Mouse (Mus musculus): ENCODE measurements around the gene Kndc1. TPM values are rescaled to one million over a fixed set of nuclear protein-coding genes. Genes with fewer than 3 reads are reported as not detected.

Gene Kndc1
- polyA plus RNA-seq, 1 experiment from 2014 or later: 22.4 TPM

DNA sequence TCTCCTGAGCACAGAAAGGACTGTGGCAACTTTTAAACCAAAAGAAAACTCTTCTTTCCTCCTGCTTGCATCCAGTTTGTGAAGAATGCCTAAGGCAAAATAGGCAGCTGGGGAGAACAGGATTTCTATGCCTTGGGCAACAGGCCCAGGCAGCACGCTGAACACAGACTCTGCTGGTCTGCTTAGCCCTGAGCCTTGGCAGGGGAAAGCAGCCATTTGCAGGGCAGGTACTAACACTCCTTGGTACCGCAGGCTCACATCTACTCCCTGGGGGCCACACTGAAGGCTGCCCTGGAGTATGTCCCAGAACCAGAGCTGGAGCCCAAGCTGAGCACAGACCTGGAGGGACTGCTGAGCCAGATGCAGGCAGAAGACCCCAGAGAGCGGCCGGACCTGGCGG is 13.7 kb downstream of the Kndc1 start:
- Histone ChIP-seq H3K36me3 (replicated peaks) (no peaks in the 10 kb centered on the region), H3K4me3 (no peak overlapping the region), H3K27me3 (replicated peaks) (peaks cover 14% of the 10 kb centered on the region; the same call in 1 of the 2 replicates), H3K9me3 (no peaks in the 10 kb centered on the region), H3K4me1 (peaks cover 40% of the 10 kb centered on the region), H3K9ac (no peak overlapping the region), H3K27ac (peak overlapping the region; percentile 58), H3K4me2 (no peak overlapping the region)
- peak; percentile 49; the same call in 1 of the 2 replicates for ATAC-seq (replicated peaks)
- 57% methylated on average over 5 of the region's 5 CpGs for WGBS

DNA sequence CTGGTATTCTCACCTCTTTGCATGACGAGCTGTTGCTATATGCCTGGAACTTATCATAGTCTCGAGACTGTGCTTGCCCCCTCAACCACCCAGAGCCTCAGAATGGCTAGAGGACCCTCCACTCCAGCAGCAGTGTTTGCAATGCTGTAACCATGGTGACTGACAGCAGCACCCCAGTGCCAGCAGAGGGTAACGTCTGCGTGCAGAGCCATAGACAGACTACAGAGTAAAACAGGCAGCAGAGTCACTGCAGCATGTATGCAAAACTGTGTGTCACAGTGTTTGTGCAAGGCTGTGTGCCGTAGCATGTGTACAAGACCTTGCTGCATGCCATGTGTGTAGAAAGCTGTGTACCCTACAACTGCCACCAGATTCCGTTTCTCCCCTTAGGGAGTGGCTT is 15.0 kb downstream of the Kndc1 start:
- no peaks in the 10 kb centered on the region for H3K9me3 ChIP-seq
- H3K4me2 ChIP-seq: no peak overlapping the region
- WGBS: 29% methylated on average over 6 of the region's 6 CpGs
- H3K9ac ChIP-seq: no peak overlapping the region
- H3K4me1 ChIP-seq: peaks cover 41% of the 10 kb centered on the region
- H3K36me3 ChIP-seq (replicated peaks): no peaks in the 10 kb centered on the region
- H3K4me3 ChIP-seq: no peak overlapping the region
- H3K27me3 ChIP-seq (replicated peaks): peaks cover 21% of the 10 kb centered on the region
- ATAC-seq (replicated peaks): peak; percentile 63
- peak overlapping the region; percentile 58; the same call in 1 of the 2 replicates for H3K27ac ChIP-seq

DNA sequence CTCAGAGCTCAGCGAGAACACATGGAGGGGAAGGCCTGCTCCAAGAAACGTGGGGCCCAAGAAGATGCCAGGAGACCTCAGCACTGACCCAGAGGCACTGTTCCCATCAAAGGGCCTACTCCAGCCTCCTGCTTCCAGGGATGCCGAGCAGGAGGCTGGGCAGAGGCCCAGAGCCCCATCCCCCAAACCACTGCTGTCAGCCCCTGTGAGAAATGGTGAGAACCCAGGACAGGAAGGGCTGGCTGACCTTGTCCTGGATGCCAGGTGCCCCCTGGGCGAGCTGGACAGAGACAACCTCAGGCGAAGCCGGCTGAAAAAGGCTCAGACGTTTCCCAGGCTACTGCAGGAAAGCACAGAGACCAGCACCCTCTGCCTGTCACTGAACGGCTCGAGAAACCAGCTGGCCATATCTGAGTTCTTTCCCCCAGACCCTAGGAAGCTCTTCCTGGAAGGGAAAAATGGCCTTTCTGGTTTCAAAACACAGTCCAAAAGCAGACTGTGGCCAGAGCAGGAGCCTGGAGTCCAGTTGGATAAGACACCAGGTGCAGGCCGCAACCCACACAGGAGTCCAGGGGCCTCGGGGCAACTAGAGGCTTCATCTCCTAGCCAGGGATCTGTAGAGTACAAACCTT is 15.8 kb downstream of the Kndc1 start:
- Histone ChIP-seq H3K36me3 (replicated peaks) (no peaks in the 10 kb centered on the region), H3K27ac (no peak overlapping the region), H3K4me3 (no peak overlapping the region), H3K4me2 (no peak overlapping the region), H3K9ac (no peak overlapping the region), H3K9me3 (no peaks in the 10 kb centered on the region), H3K27me3 (replicated peaks) (peaks cover 24% of the 10 kb centered on the region), H3K4me1 (peaks cover 37% of the 10 kb centered on the region)
- ATAC-seq (replicated peaks): no peak
- WGBS: 60% methylated on average over 11 of the region's 11 CpGs

DNA sequence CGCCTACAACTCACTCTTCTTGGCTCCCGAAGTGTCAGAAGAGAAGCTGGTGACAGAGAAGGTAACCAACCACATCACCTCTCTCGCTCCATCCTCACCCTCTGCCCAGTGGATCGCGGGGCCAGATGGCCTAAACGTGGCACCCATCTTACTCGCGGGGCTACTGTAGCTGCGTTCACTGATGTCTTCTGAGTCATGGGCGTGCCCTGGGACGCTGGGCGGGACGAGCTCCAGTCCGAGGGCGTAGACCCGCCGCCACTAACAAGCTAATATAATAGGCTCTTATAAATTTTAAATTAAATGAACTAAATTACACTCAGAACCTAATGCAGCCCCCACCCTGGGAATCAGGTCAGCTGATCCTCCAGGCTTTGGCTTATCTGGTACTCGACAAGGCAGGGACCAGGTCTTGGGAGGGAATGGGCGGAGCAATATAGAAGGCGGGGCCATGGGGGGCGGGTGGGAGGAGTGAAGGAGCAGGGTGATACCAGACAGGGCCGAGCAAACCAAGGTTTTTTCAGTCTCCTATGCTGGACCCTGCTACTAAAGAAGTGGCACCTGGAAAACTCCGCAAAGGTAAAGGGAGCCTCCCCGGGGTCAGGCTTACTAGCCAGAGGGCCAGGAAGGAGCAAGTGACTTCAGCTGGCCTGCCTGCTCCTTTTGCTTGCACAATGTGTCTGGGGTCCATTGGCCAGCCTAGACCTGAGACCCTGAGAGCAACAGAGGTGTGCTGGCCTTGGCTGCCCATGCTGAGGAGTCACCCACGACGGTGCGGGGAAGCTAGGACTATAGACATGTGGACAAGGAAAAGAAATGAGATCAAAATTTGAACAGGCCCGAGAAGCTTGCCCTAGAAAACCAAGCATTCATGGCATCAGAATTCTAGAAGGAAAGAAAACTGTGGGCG is 19.9 kb downstream of the Kndc1 start:
- H3K27me3 ChIP-seq (replicated peaks): peaks cover 24% of the 10 kb centered on the region
- H3K4me1 ChIP-seq: peaks cover 21% of the 10 kb centered on the region
- peak; percentile 38; the same call in 1 of the 2 replicates for ATAC-seq (replicated peaks)
- H3K27ac ChIP-seq: no peak overlapping the region
- no peaks in the 10 kb centered on the region for H3K9me3 ChIP-seq
- H3K36me3 ChIP-seq (replicated peaks): no peaks in the 10 kb centered on the region
- peak overlapping the region; percentile 40 for H3K4me2 ChIP-seq
- peak overlapping the region; percentile 17 for H3K4me3 ChIP-seq
- no peak overlapping the region for H3K9ac ChIP-seq
- WGBS: 13% methylated on average over 29 of the region's 29 CpGs

DNA sequence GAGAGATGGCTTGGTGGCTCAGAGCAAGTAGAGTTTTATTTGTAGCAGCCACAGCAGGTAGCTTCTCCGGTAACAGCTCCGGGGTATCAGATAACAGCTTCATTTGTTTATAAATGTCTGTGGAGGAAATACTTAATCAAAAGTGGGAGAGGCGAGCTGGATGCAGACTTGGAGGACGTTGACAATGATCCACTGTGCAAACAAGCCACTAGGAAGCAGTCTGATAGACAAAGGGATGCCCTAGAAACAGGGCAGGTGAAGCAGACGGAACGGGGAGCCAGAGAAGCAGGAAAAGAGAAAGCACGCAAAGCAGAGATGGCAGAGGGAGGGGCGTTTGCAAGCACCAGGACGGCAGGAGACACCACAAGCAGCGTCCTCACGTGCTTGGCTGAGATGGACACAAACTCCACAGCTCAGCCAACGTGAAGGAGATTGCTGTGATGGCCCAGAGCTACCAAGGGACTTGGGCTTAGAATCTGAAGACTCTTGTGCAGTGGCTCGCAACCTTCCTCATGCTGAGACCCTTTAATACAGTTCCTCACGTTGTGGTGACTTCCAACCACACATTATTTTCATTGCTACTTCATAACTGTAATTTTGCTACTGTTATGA is 21.3 kb downstream of the Kndc1 start:
- no peak for ATAC-seq (replicated peaks)

DNA sequence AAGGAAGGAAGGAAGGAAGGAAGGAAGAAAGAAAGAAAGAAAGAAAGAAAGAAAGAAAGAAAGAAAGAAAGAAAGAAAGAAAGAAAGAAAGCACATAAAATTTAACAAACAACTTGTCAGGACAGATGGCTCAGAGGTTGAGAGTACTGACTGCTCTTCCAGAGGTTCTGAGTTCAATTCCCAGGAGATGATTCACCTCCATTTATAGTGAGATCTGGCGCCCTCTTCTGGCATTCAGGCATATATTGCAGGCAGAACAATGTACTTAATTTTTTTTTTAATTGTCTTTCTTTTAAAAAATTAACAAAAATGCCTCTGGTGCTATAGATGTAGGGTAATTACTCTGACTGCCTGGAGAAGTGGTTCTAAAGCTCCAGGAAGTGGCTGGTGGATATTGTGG is 21.8 kb downstream of the Kndc1 start:
- H3K9me3 ChIP-seq: no peaks in the 10 kb centered on the region
- ATAC-seq (replicated peaks): no peak
- H3K36me3 ChIP-seq (replicated peaks): no peaks in the 10 kb centered on the region
- H3K4me2 ChIP-seq: no peak overlapping the region
- 0% methylated on average over 1 of the region's 1 CpGs for WGBS
- no peak overlapping the region for H3K27ac ChIP-seq
- peaks cover 26% of the 10 kb centered on the region for H3K27me3 ChIP-seq (replicated peaks)
- no peak overlapping the region for H3K9ac ChIP-seq
- peaks cover 11% of the 10 kb centered on the region for H3K4me1 ChIP-seq
- H3K4me3 ChIP-seq: no peak overlapping the region

More for the DNA sequence above, 21.3 kb downstream of the Kndc1 start:
- 6% methylated on average over 14 of the region's 14 CpGs for WGBS
- H3K9ac ChIP-seq: no peak overlapping the region
- H3K36me3 ChIP-seq (replicated peaks): no peaks in the 10 kb centered on the region
- peak overlapping the region; percentile 15; the same call in 1 of the 2 replicates for H3K27ac ChIP-seq
- H3K9me3 ChIP-seq: no peaks in the 10 kb centered on the region
- peak overlapping the region; percentile 16 for H3K4me2 ChIP-seq
- H3K4me1 ChIP-seq: peaks cover 11% of the 10 kb centered on the region
- H3K4me3 ChIP-seq: no peak overlapping the region
- peaks cover 30% of the 10 kb centered on the region for H3K27me3 ChIP-seq (replicated peaks)

DNA sequence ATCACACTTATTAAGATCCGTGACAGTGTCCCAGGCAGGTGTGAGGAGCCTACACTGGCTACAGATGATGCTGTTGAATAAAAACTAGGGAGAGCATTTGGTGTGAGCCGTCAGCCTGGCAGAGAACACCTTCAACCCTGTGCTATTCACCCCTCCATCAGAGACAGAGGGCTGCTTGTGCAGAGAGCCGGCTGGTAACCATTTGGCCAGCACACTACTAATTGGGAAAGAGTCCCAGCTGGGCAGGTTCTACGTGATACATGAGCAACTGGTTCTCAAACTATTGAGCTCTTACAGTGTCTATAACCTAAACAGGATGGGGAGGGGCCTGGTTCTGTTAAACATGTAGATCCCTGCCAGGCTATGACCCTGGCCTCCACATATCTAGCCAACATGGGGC is 23.8 kb downstream of the Kndc1 start:
- peaks cover 11% of the 10 kb centered on the region for H3K4me1 ChIP-seq
- H3K9me3 ChIP-seq: no peaks in the 10 kb centered on the region
- H3K36me3 ChIP-seq (replicated peaks): no peaks in the 10 kb centered on the region
- H3K4me3 ChIP-seq: no peak overlapping the region
- 75% methylated on average over 4 of the region's 4 CpGs for WGBS
- H3K27ac ChIP-seq: no peak overlapping the region
- peaks cover 15% of the 10 kb centered on the region for H3K27me3 ChIP-seq (replicated peaks)
- ATAC-seq (replicated peaks): no peak
- H3K4me2 ChIP-seq: no peak overlapping the region
- H3K9ac ChIP-seq: no peak overlapping the region

DNA sequence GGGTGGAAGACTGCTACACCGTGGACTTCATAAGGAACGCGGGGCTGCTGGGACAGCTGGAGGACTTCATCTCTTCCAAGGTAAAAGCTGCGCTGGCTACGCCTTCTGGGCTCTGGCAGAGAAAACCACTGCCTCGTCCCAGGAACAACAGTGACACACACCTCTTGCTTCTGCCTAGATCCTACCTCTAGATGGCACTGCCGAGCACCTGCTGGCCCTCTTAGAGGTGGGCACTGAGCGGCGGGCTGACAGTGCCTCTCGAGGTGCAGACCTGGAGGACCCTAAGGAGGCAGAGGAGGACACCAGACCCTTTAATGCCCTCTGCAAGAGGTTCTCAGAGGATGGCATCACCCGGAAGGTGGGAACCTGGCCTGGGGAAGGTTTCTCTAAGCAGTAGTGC is 36.2 kb downstream of the Kndc1 start:
- Histone ChIP-seq H3K36me3 (replicated peaks) (peaks cover 10% of the 10 kb centered on the region; the same call in 1 of the 2 replicates), H3K27me3 (replicated peaks) (0 out of 2 replicates have a peak, but pooled peaks cover 3% of the 10 kb centered on the region), H3K4me3 (no peak overlapping the region), H3K4me2 (no peak overlapping the region), H3K4me1 (no peaks in the 10 kb centered on the region), H3K27ac (no peak overlapping the region), H3K9me3 (no peaks in the 10 kb centered on the region), H3K9ac (no peak overlapping the region)
- ATAC-seq (replicated peaks): 0 out of 2 replicates have a peak, but pooled peaks have one; percentile 42
- 17% methylated on average over 11 of the region's 11 CpGs for WGBS

DNA sequence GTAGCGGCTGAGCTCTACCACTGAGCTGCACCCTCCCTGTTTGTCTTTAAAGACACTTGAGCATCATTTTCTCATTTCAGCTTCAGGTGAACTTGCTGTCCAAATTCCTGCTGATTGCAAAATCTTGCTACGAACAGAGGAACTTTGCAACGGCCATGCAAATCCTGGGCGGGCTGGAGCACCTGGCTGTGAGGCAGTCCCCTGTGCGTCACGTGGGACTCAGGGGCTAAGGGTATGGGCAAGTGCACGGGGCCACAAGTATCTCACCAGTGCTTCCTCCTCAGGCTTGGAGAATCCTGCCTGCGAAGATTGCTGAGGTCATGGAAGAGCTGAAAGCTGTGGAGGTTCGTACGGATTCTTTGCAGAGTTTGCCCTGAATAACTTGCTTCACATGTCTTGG is 42.2 kb downstream of the Kndc1 start:
- Histone ChIP-seq H3K4me2 (no peak overlapping the region), H3K9ac (no peak overlapping the region), H3K4me3 (no peak overlapping the region), H3K27me3 (replicated peaks) (peaks cover 16% of the 10 kb centered on the region), H3K4me1 (no peaks in the 10 kb centered on the region), H3K36me3 (replicated peaks) (0 out of 2 replicates have a peak, but pooled peaks cover 7% of the 10 kb centered on the region), H3K9me3 (no peaks in the 10 kb centered on the region), H3K27ac (no peak overlapping the region)
- 94% methylated on average over 10 of the region's 10 CpGs for WGBS
- ATAC-seq (replicated peaks): no peak

DNA sequence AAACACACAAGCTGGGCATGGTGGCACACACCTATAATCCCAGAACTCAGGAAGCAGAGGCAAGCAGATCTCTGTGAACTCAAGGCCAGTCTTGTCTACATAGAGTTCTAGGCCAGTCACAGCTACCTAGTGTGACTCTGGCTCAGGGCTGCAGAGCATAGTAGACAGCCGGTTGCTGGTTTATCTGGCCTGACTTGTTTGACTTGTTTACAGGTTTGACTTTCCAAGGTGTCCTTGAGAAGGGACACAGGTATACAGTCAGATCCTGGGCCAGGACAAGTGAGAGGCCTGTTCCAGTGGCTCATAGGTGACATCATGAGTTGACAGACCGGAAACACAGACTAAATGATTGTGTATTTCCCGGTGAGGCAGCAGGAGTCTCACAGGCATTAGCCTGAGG is 42.6 kb downstream of the Kndc1 start:
- Histone ChIP-seq H3K9me3 (no peaks in the 10 kb centered on the region), H3K36me3 (replicated peaks) (0 out of 2 replicates have a peak, but pooled peaks cover 5% of the 10 kb centered on the region), H3K9ac (no peak overlapping the region), H3K4me2 (no peak overlapping the region), H3K4me3 (no peak overlapping the region), H3K27me3 (replicated peaks) (peaks cover 20% of the 10 kb centered on the region), H3K27ac (no peak overlapping the region), H3K4me1 (no peaks in the 10 kb centered on the region)
- ATAC-seq (replicated peaks): no peak
- 91% methylated on average over 3 of the region's 3 CpGs for WGBS

DNA sequence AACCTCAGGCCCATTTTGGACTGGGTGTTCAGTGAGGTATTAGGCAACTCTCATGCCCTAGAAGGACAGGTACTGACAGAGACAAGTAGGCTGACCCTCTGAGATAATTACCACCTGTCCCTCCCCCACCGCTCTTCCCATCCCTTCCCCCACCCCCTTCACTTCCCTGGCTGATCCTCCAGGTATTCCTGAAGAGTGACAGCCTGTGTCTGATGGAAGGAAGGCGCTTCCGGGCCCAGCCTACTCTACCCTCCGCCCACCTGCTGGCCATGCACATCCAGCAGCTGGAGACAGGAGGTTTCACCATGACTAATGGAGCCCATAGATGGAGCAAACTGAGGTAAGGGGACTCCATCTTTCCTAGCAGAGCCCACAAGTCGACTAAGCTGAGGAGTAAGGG is 43.3 kb downstream of the Kndc1 start:
- no peaks in the 10 kb centered on the region for H3K4me1 ChIP-seq
- H3K4me3 ChIP-seq: no peak overlapping the region

More for the DNA sequence above, 43.3 kb downstream of the Kndc1 start:
- H3K4me2 ChIP-seq: no peak overlapping the region
- 0 out of 2 replicates have a peak, but pooled peaks cover 4% of the 10 kb centered on the region for H3K36me3 ChIP-seq (replicated peaks)
- no peaks in the 10 kb centered on the region for H3K9me3 ChIP-seq
- WGBS: 71% methylated on average over 5 of the region's 5 CpGs
- no peak overlapping the region for H3K9ac ChIP-seq
- no peak for ATAC-seq (replicated peaks)
- peaks cover 27% of the 10 kb centered on the region for H3K27me3 ChIP-seq (replicated peaks)
- H3K27ac ChIP-seq: no peak overlapping the region
